Mouse (Mus musculus): ENCODE results near the gene Amn.

Amn gene

GRCm38 (mm10) chr12:111320549-111320948 is 49.7 kb downstream of the Amn start:
- DNase-seq (ENCODE audit: extremely low spot score, low read depth, low spot score), result no peak

GRCm38 (mm10) chr12:111321832-111322231 is 50.9 kb downstream of the Amn start:
- DNase-seq (ENCODE audit: extremely low spot score, low read depth, low spot score), result no peak

- no peak for DNase-seq (ENCODE audit: extremely low spot score, low read depth, low spot score)
Observed at GRCm38 (mm10) chr12:111323423-111323822, 52.5 kb downstream of the Amn start.

- DNase-seq (ENCODE audit: extremely low spot score, low read depth, low spot score), result no peak
Observed at GRCm38 (mm10) chr12:111324536-111324935, 53.6 kb downstream of the Amn start.

GRCm38 (mm10) chr12:111324949-111325348 is 54.1 kb downstream of the Amn start:
- DNase-seq (ENCODE audit: extremely low spot score, low read depth, low spot score), result no peak

GRCm38 (mm10) chr12:111325744-111326424 is 55.0 kb downstream of the Amn start:
- DNase-seq (ENCODE audit: extremely low spot score, low read depth, low spot score), result no peak

Measured in hindlimb bud, embryonic 11.5 days (tissue).